Mouse (Mus musculus) stomach, embryonic 14.5 days (tissue): Measurements from ENCODE around the gene Tle6. TPM values are rescaled to one million over a fixed set of nuclear protein-coding genes. Genes with fewer than 3 reads are reported as not detected.

Experiments
- ATAC-seq: fragments of 200-750 bp; cut with Nextera tagmentation; 2 replicates; pipeline ENCODE4 v1.8.0; 2017; ENCODE audit warnings: low read depth, moderate TSS enrichment; ENCODE audit not compliant: insufficient number of reproducible peaks, insufficient read depth, low FRiP score
- H3K27ac ChIP-seq: fragments of 300-500 bp; sonication (generic); 2 replicates; pipeline ENCODE4 v1.5.1; 2014; ENCODE audit warnings: mild to moderate bottlenecking, low read length, moderate library complexity, mixed read lengths
- H3K27me3 ChIP-seq: fragments of 300-500 bp; sonication (generic); 2 replicates; pipeline ENCODE4 v1.6.1; 2014; ENCODE audit warnings: low read length, control low read depth, mixed read lengths; ENCODE audit not compliant: control insufficient read depth, insufficient read depth
- H3K36me3 ChIP-seq: fragments of 300-500 bp; sonication (generic); 2 replicates; pipeline ENCODE4 v1.6.1; 2014; ENCODE audit warnings: mild to moderate bottlenecking, control low read depth, low read length, moderate library complexity, mixed read lengths; ENCODE audit not compliant: control insufficient read depth, insufficient read depth
- H3K4me1 ChIP-seq: fragments of 300-500 bp; sonication (generic); 2 replicates; pipeline ENCODE4 v1.6.1; 2014; ENCODE audit warnings: low read length, control low read depth, mixed read lengths; ENCODE audit not compliant: control insufficient read depth, insufficient read depth
- H3K4me2 ChIP-seq: fragments of 300-500 bp; sonication (generic); replicated peaks from 2 replicates; pipeline ENCODE4 v1.6.1; 2014; ENCODE audit warnings: low read depth, low read length, control low read depth
- H3K4me3 ChIP-seq: fragments of 300-500 bp; sonication (generic); 2 replicates; pipeline ENCODE4 v1.5.1; 2014; ENCODE audit warnings: low read depth, low read length, control low read depth
- H3K9ac ChIP-seq: fragments of 300-500 bp; sonication (generic); replicated peaks from 2 replicates; pipeline ENCODE4 v1.6.1; 2014; ENCODE audit warnings: low read depth, mild to moderate bottlenecking, control low read depth, low read length, moderate library complexity, mixed read lengths
- H3K9me3 ChIP-seq: fragments of 300-500 bp; sonication (generic); 2 replicates; pipeline ENCODE4 v1.6.1; 2016; ENCODE audit warnings: low read depth, low read length, control low read depth; ENCODE audit not compliant: control insufficient read depth
- WGBS: fragments of 180-500 bp; shearing (Covaris S2); extraction: QIAGEN DNeasy Blood & Tissue Kit; methylation state at CpG from one replicate; pipeline ENCODE4 v1.1.7; 2014; 5-methylcytosine and 5-hydroxymethylcytosine counted together
- polyA plus RNA-seq: library from polyadenylated mRNA; unstranded; fragments of >200 nt; fragmentation: Nextera tagmentation; extraction: Ambion mirVana; gene quantifications from 2 replicates; pipeline ENCODE4 v1.2.1, GENCODE M21; 2014

The Tle6 gene
- polyA plus RNA-seq, 1 experiment from 2014 or later = 14.3 TPM

DNA sequence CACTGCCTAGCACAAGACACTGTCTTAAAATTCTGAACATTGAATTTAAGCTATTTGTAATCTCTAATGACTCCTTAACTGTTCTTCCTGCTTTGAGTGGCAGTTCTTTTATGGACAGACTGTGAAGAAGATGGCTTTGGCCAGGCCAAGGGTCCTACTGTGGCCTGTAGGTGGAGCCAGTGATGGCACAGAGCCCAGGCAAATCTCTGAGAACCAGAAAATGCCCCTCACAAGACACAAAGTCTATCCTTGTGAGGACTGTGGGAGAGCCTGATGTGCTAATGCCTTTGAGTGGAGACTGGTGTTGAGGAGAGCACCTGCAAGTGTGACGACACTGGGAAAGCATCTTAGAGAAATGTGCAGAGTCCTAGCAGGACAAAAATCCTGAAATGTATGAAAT is 7.4 kb upstream of the Tle6 start:
- no peak for ATAC-seq
- Histone ChIP-seq H3K36me3 (no peaks in the 10 kb centered on the region), H3K4me2 (no peak overlapping the region), H3K9me3 (no peaks in the 10 kb centered on the region; the same call in 1 of the 2 replicates), H3K9ac (no peak overlapping the region), H3K4me3 (no peak overlapping the region), H3K27me3 (no peaks in the 10 kb centered on the region), H3K27ac (no peak overlapping the region), H3K4me1 (peaks cover 3% of the 10 kb centered on the region; the same call in 1 of the 2 replicates)
- WGBS = 79% methylated on average over 1 of the region's 1 CpGs

GRCm38 (mm10) chr10:81605974-81606751 is 5.3 kb upstream of the Tle6 start, which contains the start of gene BC025920:
TSS of gene BC025920 (plus strand) at chr10:81606270.
- no peaks in the 10 kb centered on the region for H3K36me3 ChIP-seq
- ATAC-seq = peak; percentile 89
- WGBS = under 1% methylated on average over 39 of the region's 39 CpGs
- no peaks in the 10 kb centered on the region for H3K27me3 ChIP-seq
- H3K9ac ChIP-seq = peak within 1 kb of the TSS; percentile 33; the same call in 1 of the 2 replicates
- peak within 1 kb of the TSS; percentile 91 for H3K27ac ChIP-seq
- peak within 1 kb of the TSS; percentile 49 for H3K4me3 ChIP-seq
- H3K9me3 ChIP-seq = no peaks in the 10 kb centered on the region; the same call in 1 of the 2 replicates
- H3K4me1 ChIP-seq = peaks cover 9% of the 10 kb centered on the region
- H3K4me2 ChIP-seq = peak within 1 kb of the TSS; percentile 94

DNA sequence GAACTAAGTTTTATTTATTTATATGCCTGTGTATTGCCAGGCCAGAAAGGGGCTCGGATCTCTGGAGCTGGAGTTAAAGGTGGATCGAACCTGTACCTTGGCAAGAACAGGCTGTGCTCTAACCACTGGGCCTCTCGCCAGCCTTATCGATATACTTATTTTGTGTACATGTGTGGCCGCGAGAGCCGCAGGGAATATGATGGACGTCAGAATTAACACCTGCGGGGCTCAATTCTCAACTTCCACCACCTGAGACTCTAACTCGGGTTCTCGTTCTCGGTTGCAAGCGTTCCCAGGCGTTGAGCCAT is 4.7 kb upstream of the Tle6 start:
- peak overlapping the region; percentile 69 for H3K4me2 ChIP-seq
- H3K9me3 ChIP-seq = no peaks in the 10 kb centered on the region
- H3K4me3 ChIP-seq = peak overlapping the region; percentile 49
- H3K9ac ChIP-seq = peak overlapping the region; percentile 33; the same call in 1 of the 2 replicates
- 3% methylated on average over 14 of the region's 14 CpGs for WGBS
- H3K36me3 ChIP-seq = no peaks in the 10 kb centered on the region
- ATAC-seq = no peak
- H3K4me1 ChIP-seq = peaks cover 10% of the 10 kb centered on the region
- H3K27me3 ChIP-seq = no peaks in the 10 kb centered on the region
- peak overlapping the region; percentile 91 for H3K27ac ChIP-seq

- H3K4me2 ChIP-seq = peak overlapping the region; percentile 69
- H3K9ac ChIP-seq = peak overlapping the region; percentile 33; the same call in 1 of the 2 replicates
- peak overlapping the region; percentile 91 for H3K27ac ChIP-seq
- peak overlapping the region; percentile 49 for H3K4me3 ChIP-seq
- 19% methylated on average over 29 of the region's 29 CpGs for WGBS
- ATAC-seq = peak; percentile 14; the same call in 1 of the 2 replicates
- no peaks in the 10 kb centered on the region for H3K27me3 ChIP-seq
- no peaks in the 10 kb centered on the region for H3K9me3 ChIP-seq
- H3K36me3 ChIP-seq = no peaks in the 10 kb centered on the region
- peaks cover 11% of the 10 kb centered on the region for H3K4me1 ChIP-seq
These were observed 4.2 kb upstream of the Tle6 start for GRCm38 (mm10) chr10:81604968-81605665.

DNA sequence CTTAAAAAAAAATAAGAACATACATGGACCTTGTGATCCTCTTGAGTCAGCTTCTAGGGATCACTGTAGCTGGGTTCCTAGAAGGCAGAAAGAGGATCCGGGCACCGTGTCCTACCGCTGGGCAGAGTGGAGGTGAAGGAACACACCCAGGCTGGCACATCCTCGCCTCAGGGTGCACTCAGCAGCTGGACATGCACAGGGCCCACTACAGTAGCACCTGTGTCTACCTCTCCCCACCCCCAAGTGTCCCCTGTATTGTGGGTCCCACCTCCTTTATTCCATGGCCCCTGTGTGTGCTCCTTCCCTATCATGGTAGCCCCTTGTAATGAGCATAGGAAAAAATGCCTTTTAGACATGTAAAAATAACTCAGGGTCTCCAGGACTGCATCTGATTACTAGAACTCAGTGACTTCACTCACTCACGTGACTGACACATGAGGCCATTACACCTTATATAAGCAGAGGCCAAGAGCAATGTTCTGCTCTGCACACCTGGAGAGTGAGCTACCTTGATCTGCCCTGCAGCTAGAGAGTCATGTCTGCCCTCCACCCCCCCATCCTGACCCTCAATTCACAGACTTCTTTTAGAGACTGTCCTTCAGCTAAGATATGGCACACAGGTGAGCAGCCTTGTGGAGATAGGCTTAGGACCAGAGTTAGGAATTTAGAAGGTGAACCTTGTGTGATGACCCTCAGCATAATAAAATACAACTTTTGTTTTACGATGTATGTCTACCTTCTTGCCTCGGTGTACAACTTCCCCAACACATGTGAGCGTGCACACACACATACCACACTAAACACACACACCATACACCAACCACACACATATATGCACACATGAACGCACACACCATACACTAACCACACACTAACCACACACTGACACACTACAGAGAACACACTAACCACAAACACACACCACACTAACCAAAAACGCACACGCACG is 3.4 kb upstream of the Tle6 start:
- H3K36me3 ChIP-seq = no peaks in the 10 kb centered on the region
- H3K4me1 ChIP-seq = peaks cover 13% of the 10 kb centered on the region

GRCm38 (mm10) chr10:81602741-81603151 is 1.9 kb upstream of the Tle6 start:
- no peaks in the 10 kb centered on the region for H3K9me3 ChIP-seq
- no peak overlapping the region for H3K27ac ChIP-seq
- no peak for ATAC-seq
- H3K36me3 ChIP-seq = no peaks in the 10 kb centered on the region
- H3K27me3 ChIP-seq = no peaks in the 10 kb centered on the region
- no peak overlapping the region for H3K9ac ChIP-seq
- 28% methylated on average over 4 of the region's 4 CpGs for WGBS
- H3K4me3 ChIP-seq = no peak overlapping the region
- H3K4me2 ChIP-seq = no peak overlapping the region
- peaks cover 17% of the 10 kb centered on the region for H3K4me1 ChIP-seq

More for the DNA sequence above, 3.4 kb upstream of the Tle6 start:
- no peak overlapping the region for H3K4me3 ChIP-seq
- H3K9ac ChIP-seq = no peak overlapping the region
- H3K27ac ChIP-seq = no peak overlapping the region
- no peaks in the 10 kb centered on the region for H3K9me3 ChIP-seq
- no peaks in the 10 kb centered on the region for H3K27me3 ChIP-seq
- peak overlapping the region; percentile 69 for H3K4me2 ChIP-seq
- 72% methylated on average over 12 of the region's 12 CpGs for WGBS
- no peak for ATAC-seq

DNA sequence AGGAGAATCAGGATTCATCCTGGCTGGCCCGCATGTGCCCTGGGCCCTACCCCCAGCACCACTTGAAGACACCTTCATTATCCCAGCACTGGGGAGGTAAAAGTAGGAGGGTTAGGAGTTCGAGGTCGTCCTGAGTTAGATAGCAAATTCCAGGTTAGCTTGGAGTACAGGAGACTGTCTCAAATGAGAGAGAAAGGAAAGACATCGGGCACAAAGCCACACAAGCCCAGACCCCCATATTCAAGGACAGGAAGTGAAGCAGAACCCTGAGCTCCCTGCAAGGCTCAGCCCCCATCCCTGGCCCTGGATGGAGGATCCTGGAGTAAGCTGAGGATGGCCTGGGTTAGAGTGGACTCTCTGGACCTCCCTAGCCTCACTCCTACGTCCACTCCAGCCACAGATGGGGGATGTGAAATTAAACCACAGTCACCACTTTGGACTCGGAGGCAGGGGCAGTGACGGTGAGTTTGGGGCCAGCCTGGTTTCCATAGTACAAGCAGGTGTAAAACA is 578 bp upstream of the Tle6 start:
- peaks cover 27% of the 10 kb centered on the region for H3K4me1 ChIP-seq
- 26% methylated on average over 7 of the region's 7 CpGs for WGBS
- H3K27ac ChIP-seq = peak overlapping the region; percentile 67; the same call in 1 of the 2 replicates
- no peaks in the 10 kb centered on the region for H3K36me3 ChIP-seq
- H3K9me3 ChIP-seq = no peaks in the 10 kb centered on the region
- no peak overlapping the region for H3K4me3 ChIP-seq
- no peak for ATAC-seq
- no peaks in the 10 kb centered on the region for H3K27me3 ChIP-seq
- no peak overlapping the region for H3K9ac ChIP-seq
- H3K4me2 ChIP-seq = peak overlapping the region; percentile 22; the same call in 1 of the 2 replicates
